Mouse (Mus musculus): ENCODE data around the gene Klf4. TPM values are rescaled to one million over a fixed set of nuclear protein-coding genes. Genes with fewer than 3 reads are reported as not detected.
A peak's percentile ranks its signal among the peaks of the same experiment; 100 is the strongest.

Klf4 gene
- total and polyA plus RNA-seq, 2 experiments from 2014 or later, result 4.3 to 10.6 TPM

DNA sequence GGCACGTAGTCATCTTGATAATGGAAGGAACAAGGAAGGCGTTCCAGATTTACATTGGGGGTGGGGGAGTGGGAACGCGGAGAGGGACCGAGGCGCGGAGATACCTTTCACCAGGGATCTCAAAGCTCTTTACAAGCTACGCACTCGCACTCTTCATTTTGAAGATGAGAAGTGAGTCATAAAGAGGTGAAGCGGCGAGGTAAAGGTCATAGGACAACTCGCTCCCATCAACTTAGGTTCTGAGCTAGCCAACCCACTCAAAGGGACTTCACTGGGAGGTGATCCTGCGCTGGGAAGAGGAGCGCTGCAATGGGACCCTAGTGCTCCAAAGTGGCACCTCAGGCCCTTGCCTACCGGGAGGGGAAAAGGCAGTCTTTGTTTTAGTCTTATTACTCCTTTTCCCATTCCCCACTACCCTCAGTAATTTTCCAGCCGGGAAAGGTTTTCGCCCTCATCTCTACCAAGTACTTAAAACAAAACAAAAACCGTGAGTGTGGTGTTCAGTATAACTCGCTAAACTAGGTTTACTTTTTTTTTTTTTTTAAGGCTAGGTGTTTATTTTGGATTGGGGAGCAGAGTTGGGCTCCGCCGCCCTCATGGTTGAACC lies 1.0 kb upstream of the Klf4 start:
- Histone ChIP-seq H3K4me3 (ENCODE audit: low read length) (peak overlapping the region; percentile 62), H3K9ac (replicated peaks; ENCODE audit: low read length) (peak overlapping the region; percentile 61), H3K4me2 (ENCODE audit: low read depth, low read length) (peak overlapping the region; percentile 82), H3K9me3 (ENCODE audit: low read length) (no peaks in the 10 kb centered on the region), H3K4me1 (ENCODE audit: insufficient read depth, low read length) (peaks cover 9% of the 10 kb centered on the region; the same call in 1 of the 2 replicates), H3K36me3 (ENCODE audit: insufficient read depth, low read length) (no peaks in the 10 kb centered on the region), H3K27ac (peak overlapping the region; percentile 86), H3K27me3 (ENCODE audit: insufficient read depth, low read length) (0 out of 2 replicates have a peak, but pooled peaks cover 5% of the 10 kb centered on the region)
- ATAC-seq (no peak), DNase-seq (ENCODE audit: low spot score) (no peak)
- 2% methylated on average over 21 of the region's 21 CpGs for WGBS
- TF ChIP-seq CTCF (IDR thresholded peaks at IDR 0.05; ENCODE audit: low read depth), result no peak

DNA sequence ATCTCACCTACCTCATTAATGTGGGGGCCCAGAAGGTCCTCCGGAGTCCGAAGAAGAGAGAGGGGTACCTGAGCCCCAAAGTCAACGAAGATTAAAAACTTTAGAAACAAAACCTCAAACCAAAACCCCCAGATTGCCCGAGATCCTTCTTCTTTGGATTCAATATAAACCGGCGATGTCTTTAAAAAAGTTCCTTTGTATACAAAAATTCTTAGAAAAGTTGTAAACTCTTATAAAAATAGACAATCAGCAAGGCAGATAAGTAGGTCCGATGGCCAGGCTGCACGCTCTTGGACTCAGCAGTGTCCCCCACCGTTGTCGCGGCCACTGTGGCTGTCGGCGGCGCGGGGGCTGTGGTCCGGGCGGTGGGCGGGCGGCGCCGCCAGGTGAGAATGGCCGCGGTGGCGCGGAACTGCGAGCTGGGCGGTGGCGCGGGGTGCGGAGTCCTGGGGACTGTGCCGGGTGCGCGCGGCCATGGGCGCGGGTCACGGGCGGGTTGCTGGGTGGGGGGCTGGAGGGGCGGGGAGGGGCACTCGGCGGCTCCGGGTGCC lies 335 bp downstream of the Klf4 start:
- H3K9me3 ChIP-seq (ENCODE audit: low read length), result no peaks in the 10 kb centered on the region
- DNase-seq (ENCODE audit: low spot score) (no peak), ATAC-seq (no peak)
- 0 out of 2 replicates have a peak, but pooled peaks cover 5% of the 10 kb centered on the region for H3K27me3 ChIP-seq (ENCODE audit: insufficient read depth, low read length)
- H3K27ac ChIP-seq, result 0 out of 2 replicates have a peak overlapping the region, but pooled peaks have one; percentile 86
- H3K9ac ChIP-seq (replicated peaks; ENCODE audit: low read length), result peak overlapping the region; percentile 21; the same call in 1 of the 2 replicates
- WGBS, result 2% methylated on average over 32 of the region's 42 CpGs
- H3K4me3 ChIP-seq (ENCODE audit: low read length), result peak overlapping the region; percentile 62
- TF ChIP-seq CTCF (IDR thresholded peaks at IDR 0.05; ENCODE audit: low read depth), result no peak
- H3K36me3 ChIP-seq (ENCODE audit: insufficient read depth, low read length), result no peaks in the 10 kb centered on the region
- peaks cover 9% of the 10 kb centered on the region; the same call in 1 of the 2 replicates for H3K4me1 ChIP-seq (ENCODE audit: insufficient read depth, low read length)
- H3K4me2 ChIP-seq (ENCODE audit: low read depth, low read length), result peak overlapping the region; percentile 82

DNA sequence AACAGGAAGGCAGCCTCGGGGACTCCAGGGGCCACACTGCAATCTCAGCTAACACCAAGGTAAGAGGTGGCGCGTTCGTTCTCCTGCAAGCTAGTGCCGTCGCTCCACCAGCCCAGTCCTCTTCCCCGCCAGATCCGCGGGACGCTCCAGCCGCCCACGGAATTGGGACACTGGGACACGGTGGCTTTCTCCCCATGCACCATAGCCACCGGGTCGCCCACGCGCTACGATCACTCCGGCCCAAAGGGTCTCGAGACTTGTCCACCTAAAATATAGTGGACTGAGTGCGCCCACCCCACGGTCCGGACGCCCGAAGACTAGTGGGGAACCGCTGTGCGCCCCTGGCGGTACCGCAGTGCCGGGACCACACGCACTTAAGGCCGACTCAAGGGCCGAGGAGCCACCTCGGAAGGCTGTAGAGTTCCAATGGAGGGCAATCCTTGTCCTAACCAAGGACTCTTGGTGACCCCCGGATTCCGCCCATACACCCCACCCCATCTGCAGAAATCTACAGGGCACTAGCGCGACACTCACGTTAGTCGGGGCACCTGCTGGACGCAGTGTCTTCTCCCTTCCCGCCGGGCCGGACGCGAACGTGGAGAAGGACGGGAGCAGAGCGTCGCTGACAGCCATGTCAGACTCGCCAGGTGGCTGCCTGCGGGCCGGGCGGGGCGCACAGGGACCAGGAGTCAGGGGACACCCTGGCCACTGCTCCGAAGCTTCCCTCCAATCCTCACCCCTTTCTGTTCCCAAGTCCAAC lies 990 bp downstream of the Klf4 start:
- peak overlapping the region; percentile 62 for H3K4me3 ChIP-seq (ENCODE audit: low read length)
- under 1% methylated on average over 51 of the region's 56 CpGs for WGBS
- peaks cover 9% of the 10 kb centered on the region; the same call in 1 of the 2 replicates for H3K4me1 ChIP-seq (ENCODE audit: insufficient read depth, low read length)
- TF ChIP-seq CTCF (IDR thresholded peaks at IDR 0.05; ENCODE audit: low read depth), result peak; percentile 63
- DNase-seq (ENCODE audit: low spot score) (peak; percentile 28), ATAC-seq (no peak)
- H3K9me3 ChIP-seq (ENCODE audit: low read length), result no peaks in the 10 kb centered on the region
- H3K4me2 ChIP-seq (ENCODE audit: low read depth, low read length), result peak overlapping the region; percentile 82
- no peaks in the 10 kb centered on the region for H3K36me3 ChIP-seq (ENCODE audit: insufficient read depth, low read length)
- H3K27me3 ChIP-seq (ENCODE audit: insufficient read depth, low read length), result 0 out of 2 replicates have a peak, but pooled peaks cover 5% of the 10 kb centered on the region
- H3K9ac ChIP-seq (replicated peaks; ENCODE audit: low read length), result peak overlapping the region; percentile 21
- no peak overlapping the region for H3K27ac ChIP-seq

DNA sequence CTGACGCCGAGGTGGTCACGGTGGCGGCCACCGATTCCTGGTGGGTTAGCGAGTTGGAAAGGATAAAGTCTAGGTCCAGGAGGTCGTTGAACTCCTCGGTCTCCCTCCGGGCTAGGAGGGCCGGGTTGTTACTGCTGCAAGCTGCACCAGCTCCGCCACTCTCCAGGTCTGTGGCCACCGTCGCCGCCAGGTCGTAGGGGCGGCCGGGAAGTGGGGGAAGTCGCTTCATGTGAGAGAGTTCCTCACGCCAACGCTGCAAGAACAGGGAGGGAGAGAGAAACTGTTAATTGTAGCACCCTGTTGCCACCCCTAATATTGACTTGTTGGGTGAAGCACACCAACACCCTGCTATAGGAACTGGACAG lies 1.6 kb downstream of the Klf4 start:
- Histone ChIP-seq H3K4me3 (ENCODE audit: low read length) (peak overlapping the region; percentile 62), H3K27ac (no peak overlapping the region), H3K36me3 (ENCODE audit: insufficient read depth, low read length) (no peaks in the 10 kb centered on the region), H3K4me1 (ENCODE audit: insufficient read depth, low read length) (peaks cover 9% of the 10 kb centered on the region; the same call in 1 of the 2 replicates), H3K9ac (replicated peaks; ENCODE audit: low read length) (peak overlapping the region; percentile 21), H3K4me2 (ENCODE audit: low read depth, low read length) (peak overlapping the region; percentile 82), H3K27me3 (ENCODE audit: insufficient read depth, low read length) (0 out of 2 replicates have a peak, but pooled peaks cover 5% of the 10 kb centered on the region), H3K9me3 (ENCODE audit: low read length) (no peaks in the 10 kb centered on the region)
- no peak for TF ChIP-seq CTCF (IDR thresholded peaks at IDR 0.05; ENCODE audit: low read depth)
- 2% methylated on average over 20 of the region's 20 CpGs for WGBS
- peak; percentile 15 for DNase-seq (ENCODE audit: low spot score)
- ATAC-seq, result no peak

DNA sequence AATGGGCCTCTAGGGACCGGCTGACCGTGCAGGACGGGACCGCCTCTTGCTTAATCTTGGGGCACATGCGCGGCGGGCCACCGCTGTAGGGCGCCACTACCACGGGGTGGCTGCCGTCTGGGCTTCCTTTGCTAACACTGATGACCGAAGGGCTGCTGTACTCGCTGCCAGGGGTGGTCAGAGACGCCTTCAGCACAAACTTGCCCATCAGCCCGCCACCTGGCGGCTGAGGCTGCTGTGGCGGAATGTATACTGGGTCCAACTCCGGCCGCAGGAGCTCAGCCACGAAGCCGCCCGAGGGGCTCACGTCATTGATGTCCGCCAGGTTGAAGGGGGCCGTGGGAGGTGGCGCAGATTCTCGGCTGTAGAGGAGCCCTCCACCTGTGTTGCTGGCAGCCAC lies 2.0 kb downstream of the Klf4 start:
- peak overlapping the region; percentile 82 for H3K4me2 ChIP-seq (ENCODE audit: low read depth, low read length)
- H3K27ac ChIP-seq, result no peak overlapping the region
- H3K4me3 ChIP-seq (ENCODE audit: low read length), result peak overlapping the region; percentile 62
- no peaks in the 10 kb centered on the region for H3K9me3 ChIP-seq (ENCODE audit: low read length)
- peak; percentile 88 for TF ChIP-seq CTCF (IDR thresholded peaks at IDR 0.05; ENCODE audit: low read depth)
- H3K4me1 ChIP-seq (ENCODE audit: insufficient read depth, low read length), result peaks cover 9% of the 10 kb centered on the region; the same call in 1 of the 2 replicates
- peak; percentile 85 for DNase-seq (ENCODE audit: low spot score)
- 1% methylated on average over 27 of the region's 27 CpGs for WGBS
- H3K27me3 ChIP-seq (ENCODE audit: insufficient read depth, low read length), result 0 out of 2 replicates have a peak, but pooled peaks cover 5% of the 10 kb centered on the region
- H3K9ac ChIP-seq (replicated peaks; ENCODE audit: low read length), result peak overlapping the region; percentile 21; the same call in 1 of the 2 replicates
- peak; percentile 44; the same call in 1 of the 2 replicates for ATAC-seq
- no peaks in the 10 kb centered on the region for H3K36me3 ChIP-seq (ENCODE audit: insufficient read depth, low read length)

DNA sequence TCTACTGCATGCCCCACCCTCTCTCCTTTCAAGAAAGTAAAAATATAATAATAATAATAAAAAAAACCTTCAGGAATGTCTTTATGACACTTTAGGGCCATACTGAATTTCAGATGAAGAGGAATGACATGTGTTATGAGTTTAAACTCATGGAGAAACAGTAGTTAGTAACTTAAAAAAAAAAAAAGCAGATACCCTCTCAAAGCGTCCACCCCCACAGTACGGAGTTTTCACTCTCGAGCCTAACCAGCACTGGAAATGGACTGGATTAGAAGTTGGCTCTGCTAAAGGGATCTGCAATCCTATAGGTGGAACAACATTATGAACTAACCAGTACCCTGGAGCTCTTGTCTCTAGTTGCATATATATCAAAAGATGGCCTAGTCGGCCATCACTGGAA lies 3.9 kb downstream of the Klf4 start:
- Histone ChIP-seq H3K4me2 (ENCODE audit: low read depth, low read length) (no peak overlapping the region), H3K27me3 (ENCODE audit: insufficient read depth, low read length) (0 out of 2 replicates have a peak, but pooled peaks cover 5% of the 10 kb centered on the region), H3K36me3 (ENCODE audit: insufficient read depth, low read length) (no peaks in the 10 kb centered on the region), H3K27ac (no peak overlapping the region), H3K9me3 (ENCODE audit: low read length) (no peaks in the 10 kb centered on the region), H3K9ac (replicated peaks; ENCODE audit: low read length) (no peak overlapping the region), H3K4me1 (ENCODE audit: insufficient read depth, low read length) (peaks cover 7% of the 10 kb centered on the region; the same call in 1 of the 2 replicates), H3K4me3 (ENCODE audit: low read length) (no peak overlapping the region)
- ATAC-seq, result no peak
- WGBS, result 84% methylated on average over 3 of the region's 4 CpGs
- no peak for DNase-seq (ENCODE audit: low spot score)
- TF ChIP-seq CTCF (IDR thresholded peaks at IDR 0.05; ENCODE audit: low read depth), result no peak
